Mouse (Mus musculus) liver, embryonic 11.5 days (tissue): ENCODE measurements around the gene Gng11. TPM values are rescaled to one million over a fixed set of nuclear protein-coding genes. Genes with fewer than 3 reads are reported as not detected.
A peak's percentile ranks its signal among the peaks of the same experiment; 100 is the strongest.

Source experiments
- ATAC-seq: fragments of 200-750 bp; cut with Nextera tagmentation; replicated peaks from 2 replicates; pipeline ENCODE4 v1.8.0; 2017; ENCODE audit warnings: moderate number of reproducible peaks, mild to moderate bottlenecking, moderate TSS enrichment, moderate library complexity; ENCODE audit not compliant: low FRiP score
- DNase-seq: peaks from one replicate; pipeline ENCODE4 v3.0.0-alpha.2; 2017; ENCODE audit warnings: low spot score
- H3K27ac ChIP-seq: fragments of 300-500 bp; sonication (generic); 2 replicates; pipeline ENCODE4 v1.5.1; 2014; ENCODE audit warnings: mild to moderate bottlenecking, low read depth, low read length, control low read depth
- H3K27me3 ChIP-seq: fragments of 300-500 bp; sonication (generic); replicated peaks from 2 replicates; pipeline ENCODE4 v1.6.1; 2014; ENCODE audit warnings: low read length, mixed read lengths; ENCODE audit not compliant: control insufficient read depth, insufficient read depth
- H3K36me3 ChIP-seq: fragments of 300-500 bp; sonication (generic); 2 replicates; pipeline ENCODE4 v1.6.1; 2014; ENCODE audit warnings: mild to moderate bottlenecking, low read length, moderate library complexity, mixed read lengths; ENCODE audit not compliant: control insufficient read depth, insufficient read depth
- H3K4me1 ChIP-seq: fragments of 300-500 bp; sonication (generic); replicated peaks from 2 replicates; pipeline ENCODE4 v1.6.1; 2014; ENCODE audit warnings: low read length, mixed read lengths; ENCODE audit not compliant: control insufficient read depth, insufficient read depth
- H3K4me2 ChIP-seq: fragments of 300-500 bp; sonication (generic); 2 replicates; pipeline ENCODE4 v1.6.1; 2014; ENCODE audit warnings: mild to moderate bottlenecking, control low read depth, moderate library complexity
- H3K4me3 ChIP-seq: fragments of 300-500 bp; sonication (generic); 2 replicates; pipeline ENCODE4 v1.5.1; 2014; ENCODE audit warnings: low read depth, low read length, control low read depth
- H3K9ac ChIP-seq: fragments of 300-500 bp; sonication (generic); 2 replicates; pipeline ENCODE4 v1.6.1; 2014; ENCODE audit warnings: low read depth, low read length, control low read depth
- H3K9me3 ChIP-seq: fragments of 300-500 bp; sonication (generic); 2 replicates; pipeline ENCODE4 v1.6.1; 2016; ENCODE audit warnings: low read length, inconsistent platforms, mixed read lengths; ENCODE audit not compliant: control insufficient read depth
- WGBS: fragments of 180-500 bp; shearing (Covaris S2); extraction: QIAGEN DNeasy Blood & Tissue Kit; methylation state at CpG from one replicate; pipeline ENCODE4 v1.1.7; 2014; 5-methylcytosine and 5-hydroxymethylcytosine counted together
- polyA plus RNA-seq: library from polyadenylated mRNA; unstranded; fragments of >200 nt; fragmentation: Nextera tagmentation; extraction: Ambion mirVana; gene quantifications from 2 replicates; pipeline ENCODE4 v1.2.1, GENCODE M21; 2014

Gene Gng11
- 35.2 and 35.3 TPM in 2 replicates for polyA plus RNA-seq

- Histone ChIP-seq H3K4me1 (no peaks in the 10 kb centered on the region), H3K36me3 (no peaks in the 10 kb centered on the region), H3K27me3 (no peaks in the 10 kb centered on the region), H3K9ac (peak within 1 kb of the TSS; percentile 63), H3K9me3 (no peaks in the 10 kb centered on the region), H3K4me3 (peak within 1 kb of the TSS; percentile 42), H3K4me2 (peak within 1 kb of the TSS; percentile 73), H3K27ac (peak within 1 kb of the TSS; percentile 3; the same call in 1 of the 2 replicates)
- DNase-seq (peak; percentile 67), ATAC-seq (peak; percentile 77)
- under 1% methylated on average over 19 of the region's 19 CpGs for WGBS
Measured at GRCm38 (mm10) chr6:4003890-4004306, at the start of gene Gng11. Gene Gng11 (plus strand): TSS chr6:4003904.

- no peak overlapping the region for H3K27ac ChIP-seq
Measured at GRCm38 (mm10) chr6:3954969-3955368, 48.7 kb upstream of the Gng11 start.

GRCm38 (mm10) chr6:3967676-3968626 lies 35.8 kb upstream of the Gng11 start:
- peak overlapping the region; percentile 59 for H3K4me2 ChIP-seq
- H3K27me3 ChIP-seq, result no peaks in the 10 kb centered on the region
- H3K4me1 ChIP-seq, result no peaks in the 10 kb centered on the region
- H3K4me3 ChIP-seq, result peak overlapping the region; percentile 24
- WGBS, result 14% methylated on average over 31 of the region's 31 CpGs
- H3K9me3 ChIP-seq, result no peaks in the 10 kb centered on the region
- no peaks in the 10 kb centered on the region for H3K36me3 ChIP-seq
- no peak overlapping the region for H3K9ac ChIP-seq
- peak; percentile 36 for DNase-seq
- no peak overlapping the region for H3K27ac ChIP-seq
- peak; percentile 51 for ATAC-seq

More at GRCm38 (mm10) chr6:3954969-3955368, 48.7 kb upstream of the Gng11 start:
- Histone ChIP-seq H3K4me1 (no peaks in the 10 kb centered on the region), H3K9ac (no peak overlapping the region), H3K4me2 (no peak overlapping the region), H3K9me3 (no peaks in the 10 kb centered on the region), H3K36me3 (no peaks in the 10 kb centered on the region), H3K4me3 (no peak overlapping the region), H3K27me3 (no peaks in the 10 kb centered on the region)
- 60% methylated on average over 4 of the region's 4 CpGs for WGBS
- DNase-seq (no peak), ATAC-seq (no peak)

- Histone ChIP-seq H3K9me3 (no peaks in the 10 kb centered on the region), H3K27me3 (no peaks in the 10 kb centered on the region), H3K4me1 (no peaks in the 10 kb centered on the region), H3K27ac (no peak overlapping the region), H3K4me3 (no peak overlapping the region), H3K4me2 (no peak overlapping the region), H3K36me3 (no peaks in the 10 kb centered on the region), H3K9ac (no peak overlapping the region)
- DNase-seq (no peak), ATAC-seq (no peak)
- 36% methylated on average over 1 of the region's 1 CpGs for WGBS
Measured at GRCm38 (mm10) chr6:3973679-3974078, 30.0 kb upstream of the Gng11 start.

GRCm38 (mm10) chr6:3982661-3983284 lies 20.9 kb upstream of the Gng11 start:
- Histone ChIP-seq H3K4me1 (no peaks in the 10 kb centered on the region), H3K9ac (no peak overlapping the region), H3K27ac (no peak overlapping the region), H3K36me3 (no peaks in the 10 kb centered on the region), H3K27me3 (no peaks in the 10 kb centered on the region), H3K4me2 (no peak overlapping the region), H3K4me3 (no peak overlapping the region), H3K9me3 (no peaks in the 10 kb centered on the region)
- ATAC-seq, result no peak
- WGBS, result 85% methylated on average over 5 of the region's 5 CpGs
- no peak for DNase-seq

- Histone ChIP-seq H3K9me3 (no peaks in the 10 kb centered on the region), H3K4me2 (no peak within 1 kb of the TSS), H3K9ac (no peak within 1 kb of the TSS), H3K27me3 (no peaks in the 10 kb centered on the region), H3K4me3 (peak within 1 kb of the TSS; percentile 19; the same call in 1 of the 2 replicates), H3K4me1 (no peaks in the 10 kb centered on the region), H3K36me3 (no peaks in the 10 kb centered on the region), H3K27ac (no peak within 1 kb of the TSS)
- DNase-seq (no peak), ATAC-seq (peak; percentile 74)
- WGBS, result 72% methylated on average over 3 of the region's 3 CpGs
Measured at GRCm38 (mm10) chr6:3988750-3989149, 15.0 kb upstream of the Gng11 start, which contains the start of gene Tfpi2. Gene Tfpi2 (minus strand): TSS chr6:3988919.

GRCm38 (mm10) chr6:3993492-3993891 lies 10.2 kb upstream of the Gng11 start, which contains the start of gene Gngt1:
Gene Gngt1 (plus strand): TSS chr6:3993792.
- no peaks in the 10 kb centered on the region for H3K36me3 ChIP-seq
- no peaks in the 10 kb centered on the region for H3K9me3 ChIP-seq
- H3K4me2 ChIP-seq, result no peak within 1 kb of the TSS
- no peak for ATAC-seq
- no peaks in the 10 kb centered on the region for H3K4me1 ChIP-seq
- no peak within 1 kb of the TSS for H3K27ac ChIP-seq
- DNase-seq, result no peak
- H3K27me3 ChIP-seq, result no peaks in the 10 kb centered on the region
- no peak within 1 kb of the TSS for H3K4me3 ChIP-seq
- WGBS, result 86% methylated on average over 6 of the region's 6 CpGs
- H3K9ac ChIP-seq, result no peak within 1 kb of the TSS

GRCm38 (mm10) chr6:3998089-3998488 lies 5.6 kb upstream of the Gng11 start:
- WGBS, result 61% methylated on average over 4 of the region's 4 CpGs

More at GRCm38 (mm10) chr6:3998089-3998488, 5.6 kb upstream of the Gng11 start:
- no peak overlapping the region for H3K4me3 ChIP-seq
- H3K36me3 ChIP-seq, result no peaks in the 10 kb centered on the region
- H3K4me1 ChIP-seq, result no peaks in the 10 kb centered on the region
- H3K27ac ChIP-seq, result no peak overlapping the region
- ATAC-seq (no peak), DNase-seq (no peak)
- H3K9me3 ChIP-seq, result no peaks in the 10 kb centered on the region
- H3K9ac ChIP-seq, result no peak overlapping the region
- H3K27me3 ChIP-seq, result no peaks in the 10 kb centered on the region
- H3K4me2 ChIP-seq, result no peak overlapping the region
